Mouse (Mus musculus) adipocyte (in vitro differentiated cells): Measurements from ENCODE around the gene Plscr3.

ENCODE experiments used
- DNase-seq: peaks from one replicate; pipeline ENCODE4 v3.0.0-alpha.2; 2016; ENCODE audit warnings: low spot score

Plscr3 gene

GRCm38 (mm10) chr11:69867335-69867734 is 21.2 kb downstream of the Plscr3 start:
- no peak for DNase-seq

DNA sequence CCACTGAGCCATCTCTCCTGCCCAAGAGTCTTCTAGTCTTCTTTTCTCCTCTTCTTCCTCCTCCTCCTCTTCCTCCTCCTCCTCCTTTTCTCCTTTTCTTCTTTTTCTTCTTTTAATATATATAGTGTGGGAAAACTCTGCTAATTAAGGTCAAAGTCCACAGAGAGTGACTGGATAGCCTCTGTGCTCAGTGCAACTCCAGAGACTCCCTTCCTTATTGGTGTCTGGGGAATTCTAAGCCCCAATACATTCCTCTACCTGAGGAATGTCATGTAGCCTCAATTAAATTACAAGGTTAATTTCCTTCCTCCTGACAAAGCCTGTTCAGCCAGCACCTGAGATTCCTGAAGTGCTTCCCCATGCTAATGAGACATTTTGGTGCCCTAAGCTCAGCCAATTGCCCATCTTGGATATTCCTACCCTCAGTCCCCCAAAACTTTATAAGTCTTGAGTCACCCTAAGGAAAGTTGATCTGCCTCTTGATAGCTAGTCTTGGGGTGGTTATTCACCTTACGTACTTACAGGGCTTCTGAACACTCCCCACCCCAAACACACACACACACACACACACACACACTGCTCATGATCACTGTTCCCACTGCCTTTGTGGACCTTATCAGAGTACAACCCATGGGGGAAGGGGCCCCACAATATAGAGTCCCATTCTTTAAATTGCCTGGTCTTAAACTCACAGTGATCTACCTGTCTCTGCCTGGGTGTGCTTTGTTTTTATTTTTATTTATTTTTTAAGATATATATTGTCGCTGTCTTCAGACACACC is 24.3 kb downstream of the Plscr3 start:
- DNase-seq: no peak

- DNase-seq: no peak
Observed at GRCm38 (mm10) chr11:69871822-69872221, 25.6 kb downstream of the Plscr3 start.

- DNase-seq: no peak
Observed at GRCm38 (mm10) chr11:69872451-69872850, 26.3 kb downstream of the Plscr3 start.

DNA sequence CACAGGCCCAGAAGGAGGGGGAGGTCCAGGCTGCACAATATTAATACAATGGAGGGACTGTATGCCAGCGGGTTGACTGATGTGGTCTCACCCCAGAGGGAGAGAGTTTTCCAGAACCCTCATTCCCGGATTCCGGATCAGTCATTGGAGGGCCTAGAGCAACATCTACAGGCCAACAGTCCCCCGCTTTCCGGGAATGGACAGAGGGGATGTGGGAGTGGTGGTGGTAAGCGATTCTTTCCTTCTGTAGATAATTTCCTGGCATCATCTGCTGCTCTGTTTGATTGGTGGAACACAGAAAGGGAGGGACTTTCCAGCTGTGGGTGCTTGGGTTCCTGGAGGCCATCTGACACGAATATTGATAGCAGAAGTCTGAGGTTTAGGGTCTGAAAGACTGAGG is 30.0 kb downstream of the Plscr3 start:
- no peak for DNase-seq

- peak; percentile 78 for DNase-seq
Observed at GRCm38 (mm10) chr11:69876867-69877266, 30.7 kb downstream of the Plscr3 start.

DNA sequence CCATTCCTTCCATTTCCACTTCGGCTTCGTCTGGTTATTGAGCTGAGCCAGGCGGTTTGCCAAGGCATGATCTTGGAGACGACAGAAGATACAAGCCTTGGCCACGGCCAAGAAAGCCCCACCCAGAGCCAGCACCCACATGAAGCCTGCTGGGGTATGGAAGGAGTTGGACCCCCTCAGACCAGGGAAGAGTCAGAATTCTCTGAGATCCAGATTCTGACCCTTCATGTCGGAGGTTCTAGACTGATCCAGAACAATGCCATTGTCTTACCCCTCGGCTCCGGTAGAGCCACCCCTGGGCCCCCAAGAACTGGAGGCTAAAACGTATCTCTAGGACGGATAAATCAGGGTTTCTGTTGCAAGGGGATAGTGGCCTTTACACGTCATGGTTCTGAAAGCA is 31.7 kb downstream of the Plscr3 start, which contains the start of gene Tmem95:
Gene Tmem95, minus strand, starts transcription at position 141 of the 400 bp plus-strand sequence.
- no peak for DNase-seq

DNA sequence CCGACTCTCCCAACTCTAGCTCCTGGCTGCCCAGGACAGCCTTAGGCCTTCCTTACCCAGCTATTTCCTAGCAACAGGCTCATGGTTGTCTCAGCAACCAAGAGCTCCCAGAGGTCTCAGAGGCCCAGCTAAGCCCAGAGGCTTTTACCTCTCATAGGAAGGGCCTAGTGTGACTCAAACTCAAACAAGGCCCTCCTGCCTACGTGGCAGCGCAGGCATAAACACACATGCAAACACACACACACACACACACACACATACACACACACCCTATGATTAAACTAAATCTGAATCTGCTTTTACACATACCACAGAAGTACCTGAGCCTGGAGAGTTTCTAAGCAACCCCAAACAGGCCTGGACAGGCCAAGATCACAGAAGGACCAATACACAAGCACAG is 32.2 kb downstream of the Plscr3 start:
- no peak for DNase-seq

- DNase-seq: no peak
Observed at GRCm38 (mm10) chr11:69878952-69879351, 32.8 kb downstream of the Plscr3 start.

GRCm38 (mm10) chr11:69879711-69880110 is 33.5 kb downstream of the Plscr3 start:
- DNase-seq: no peak

- peak; percentile 69 for DNase-seq
Observed at GRCm38 (mm10) chr11:69880506-69880852, 34.3 kb downstream of the Plscr3 start.

DNA sequence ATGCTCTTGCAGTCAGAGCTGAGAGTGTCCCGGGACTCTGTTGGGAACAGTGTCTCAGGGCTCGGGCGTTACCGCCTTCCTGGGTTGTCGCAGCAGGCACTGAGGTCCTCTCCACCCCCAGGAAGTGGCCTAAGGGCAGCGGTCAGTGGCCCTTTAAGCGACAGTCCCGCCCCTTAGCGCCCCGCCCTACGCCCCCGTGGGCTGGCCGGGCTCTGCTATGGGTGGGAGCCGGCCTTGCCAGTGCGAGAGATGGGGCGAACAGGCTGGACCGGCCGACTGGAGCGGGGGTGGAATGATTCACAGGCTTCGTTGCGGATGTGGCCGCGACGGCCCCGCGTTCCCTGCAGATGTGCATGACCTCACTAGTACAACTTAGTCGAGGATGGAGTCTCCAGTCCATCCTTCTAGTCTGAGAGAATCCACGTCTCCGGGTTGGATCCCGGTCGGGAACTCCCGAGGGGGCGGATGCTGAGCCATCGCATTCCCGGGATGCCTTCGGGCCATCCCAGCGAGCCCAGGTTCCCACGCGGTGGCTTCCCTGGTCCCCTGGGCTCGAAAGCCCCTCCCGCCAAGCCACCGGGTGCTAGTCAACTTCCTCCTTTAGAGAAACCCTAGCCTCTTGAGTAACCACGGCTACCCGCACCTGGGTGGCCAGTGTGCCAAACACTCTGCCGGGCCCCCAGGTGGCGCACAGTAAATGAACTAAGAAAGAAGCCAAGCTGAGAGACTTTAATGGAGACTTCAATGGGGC is 34.9 kb downstream of the Plscr3 start, which contains the start of gene Kctd11:
Gene Kctd11, minus strand, starts transcription at position 554 of the 751 bp plus-strand sequence.
- DNase-seq: peak; percentile 64

DNA sequence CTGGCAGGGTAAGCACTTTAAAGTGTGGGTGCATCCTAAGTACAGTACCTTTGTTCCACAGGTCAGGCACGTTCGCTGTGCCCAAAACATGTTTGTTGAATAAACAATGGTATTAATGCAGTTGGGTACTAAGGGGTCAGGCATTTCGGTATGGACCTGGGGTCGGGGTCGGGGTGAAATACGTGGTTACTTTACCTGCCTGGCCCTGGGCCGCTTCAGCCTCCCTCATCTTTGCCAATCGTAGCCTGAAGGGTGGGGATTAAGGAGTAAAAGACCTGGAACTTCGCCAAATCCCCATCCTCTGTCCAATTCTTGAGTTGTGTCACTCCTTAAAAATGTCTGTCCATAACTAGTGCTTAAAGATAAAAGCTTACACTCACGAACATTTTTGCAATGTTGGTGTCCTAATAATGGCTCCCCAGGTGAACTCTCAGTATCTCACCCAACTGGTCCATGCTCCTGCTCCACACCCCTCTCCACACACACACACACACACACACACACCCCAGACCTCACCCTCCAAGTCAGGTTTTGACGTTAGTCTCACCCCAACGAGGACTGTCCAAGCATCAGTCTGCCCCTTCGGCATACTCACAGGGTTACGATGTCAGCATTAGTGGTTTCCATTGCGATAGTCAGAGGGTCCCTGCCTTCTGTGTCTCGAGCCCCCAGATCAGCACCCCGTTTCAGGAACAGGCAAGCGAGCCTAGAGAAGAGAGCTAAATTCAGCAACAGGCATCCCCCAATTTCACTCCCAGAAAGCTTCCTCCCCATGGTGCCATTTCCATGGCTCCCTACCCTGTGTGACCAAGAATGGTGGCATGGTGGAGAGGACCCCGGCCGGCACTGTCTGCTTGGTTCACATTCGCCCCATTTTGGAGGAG is 35.9 kb downstream of the Plscr3 start:
- DNase-seq: no peak

DNA sequence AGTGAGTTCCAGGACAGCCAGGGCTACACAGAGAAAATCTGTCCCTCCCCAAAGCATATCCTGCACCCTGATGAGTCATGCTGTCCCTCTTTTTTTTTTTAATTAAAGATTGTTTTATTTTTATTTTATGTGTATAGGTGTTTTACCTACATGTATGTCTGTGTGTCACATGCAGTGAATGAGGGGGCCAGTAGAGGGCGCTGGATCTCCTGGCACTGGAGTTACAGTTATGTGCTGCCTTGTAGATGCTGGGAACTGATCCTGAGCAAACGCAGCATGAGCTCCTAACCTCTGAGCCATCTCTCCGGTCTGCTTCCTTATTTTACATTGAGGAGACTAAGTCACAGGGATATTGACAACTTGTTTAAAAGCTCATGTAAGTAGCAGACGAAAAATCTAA is 36.9 kb downstream of the Plscr3 start:
- DNase-seq: no peak

DNA sequence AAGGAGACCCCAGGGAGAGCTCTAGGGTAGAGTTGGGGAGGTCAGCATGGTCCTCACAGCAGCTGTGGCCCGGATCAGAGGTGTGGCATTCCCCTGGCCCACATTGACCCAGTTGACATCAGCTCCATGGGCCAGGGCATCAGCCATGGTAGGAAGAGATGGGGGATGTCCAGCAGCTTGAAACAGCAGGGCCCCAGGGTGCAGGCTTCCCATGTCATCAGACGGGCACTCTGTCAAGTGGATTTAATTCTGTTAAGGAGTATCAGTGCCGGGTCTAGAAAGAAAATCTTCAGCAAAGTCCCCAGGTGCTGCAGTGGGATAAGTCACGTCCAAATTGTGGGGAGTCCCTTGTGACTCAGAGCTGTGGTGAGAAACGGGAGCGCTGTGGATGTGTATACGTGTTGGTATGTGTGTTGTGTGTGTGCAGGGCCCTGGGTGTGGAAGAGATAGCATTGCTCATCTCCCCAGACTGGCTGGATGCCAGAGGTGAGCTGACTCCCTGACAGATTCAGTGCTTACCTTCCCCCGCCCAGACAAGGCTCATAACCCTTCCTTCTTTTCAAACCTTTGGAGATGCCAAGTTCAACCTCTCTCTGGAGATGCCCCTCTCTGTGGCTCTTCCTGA is 37.5 kb downstream of the Plscr3 start:
- DNase-seq: no peak

DNA sequence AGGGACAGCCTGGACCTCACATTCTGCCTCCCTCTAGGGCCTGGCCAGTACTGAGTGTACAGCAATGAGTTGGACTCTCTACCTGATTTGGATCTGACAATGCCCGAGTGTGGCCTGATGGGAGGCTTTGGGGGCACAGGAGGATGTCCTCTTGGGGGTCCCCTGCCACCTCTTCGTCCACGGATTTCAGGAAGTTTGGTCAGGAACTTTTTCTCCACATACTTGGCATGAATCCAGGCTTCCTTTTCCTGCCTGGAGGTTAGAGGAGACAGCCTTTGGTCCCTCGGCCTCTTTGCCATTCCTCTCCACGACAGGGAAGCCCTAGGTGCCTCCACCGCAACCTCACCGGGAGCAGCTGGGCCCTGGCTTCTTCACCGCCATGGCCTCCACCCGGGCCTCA is 38.1 kb downstream of the Plscr3 start:
- DNase-seq: no peak

DNA sequence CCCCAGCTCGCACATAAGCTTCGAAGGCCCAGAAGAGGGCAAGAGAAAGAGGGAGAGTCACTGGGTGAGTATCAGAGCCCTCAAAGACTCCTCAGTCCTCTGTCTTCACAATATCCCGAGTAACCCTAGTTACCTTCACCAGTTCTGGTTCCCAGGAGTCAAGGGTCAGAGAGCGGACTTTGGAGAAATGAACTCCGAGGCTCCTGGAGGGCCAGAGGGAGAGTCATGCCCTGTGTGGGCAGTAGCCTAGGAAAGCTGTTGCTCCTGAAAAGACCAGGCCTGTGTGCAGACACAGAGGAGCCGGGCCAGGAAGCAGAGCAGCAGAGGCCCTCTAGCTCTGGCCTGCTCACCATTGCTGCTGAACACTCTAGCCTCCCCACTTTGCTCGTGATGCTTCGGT is 38.5 kb downstream of the Plscr3 start:
- DNase-seq: no peak

DNA sequence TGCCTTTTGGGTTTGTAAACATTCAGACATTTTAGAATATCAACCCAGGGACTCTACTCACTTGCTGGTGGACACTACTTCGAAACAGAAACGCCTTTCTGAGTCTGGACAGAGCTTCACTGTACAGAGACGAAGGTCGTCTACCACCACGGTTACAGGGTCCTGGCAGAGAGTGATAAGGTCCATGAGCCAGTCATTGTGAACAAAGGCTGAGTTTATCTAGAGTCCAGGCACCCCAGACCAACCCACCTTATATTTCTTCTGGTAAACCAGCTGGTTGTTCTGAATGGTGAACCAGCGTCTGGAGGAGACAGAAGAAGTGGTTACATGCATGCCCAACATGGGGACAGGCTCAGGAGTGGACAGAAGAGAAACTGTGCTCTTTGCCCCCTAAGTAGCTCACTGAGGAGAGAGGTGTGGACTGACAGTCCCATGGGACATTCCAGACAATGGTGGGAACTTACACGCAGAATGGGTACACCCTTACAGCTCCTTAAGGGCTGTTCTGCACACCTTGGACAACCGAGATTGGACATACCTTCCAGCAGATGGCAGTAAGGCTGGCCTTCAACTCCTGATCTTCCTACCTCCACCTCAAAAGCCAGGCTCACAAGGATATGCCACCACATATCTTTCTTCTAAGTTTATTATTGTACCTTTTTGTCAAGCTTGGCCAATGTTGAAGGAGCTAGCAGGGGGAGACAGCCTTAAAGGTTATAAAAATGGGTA is 40.9 kb downstream of the Plscr3 start:
- DNase-seq: no peak

DNA sequence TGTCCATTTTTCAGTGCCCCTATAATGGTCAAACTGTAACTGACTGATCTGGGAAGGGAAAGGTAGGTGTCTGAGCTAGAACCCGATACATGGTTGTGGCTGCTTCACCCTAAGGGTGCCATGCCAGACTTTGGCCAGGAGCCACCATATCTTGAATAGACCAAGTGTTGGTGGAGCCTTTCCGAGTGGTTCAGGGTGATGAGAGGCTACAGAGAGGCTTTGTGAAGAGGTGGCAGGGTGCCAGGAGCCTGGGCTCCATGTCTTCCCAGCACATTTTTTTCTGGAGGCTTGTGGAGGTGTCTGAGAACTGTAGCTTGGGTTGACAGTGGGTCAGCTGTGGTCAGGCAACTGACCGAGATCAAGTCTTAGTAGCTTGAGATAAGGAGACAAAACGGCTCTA is 45.3 kb downstream of the Plscr3 start:
- DNase-seq: no peak

DNA sequence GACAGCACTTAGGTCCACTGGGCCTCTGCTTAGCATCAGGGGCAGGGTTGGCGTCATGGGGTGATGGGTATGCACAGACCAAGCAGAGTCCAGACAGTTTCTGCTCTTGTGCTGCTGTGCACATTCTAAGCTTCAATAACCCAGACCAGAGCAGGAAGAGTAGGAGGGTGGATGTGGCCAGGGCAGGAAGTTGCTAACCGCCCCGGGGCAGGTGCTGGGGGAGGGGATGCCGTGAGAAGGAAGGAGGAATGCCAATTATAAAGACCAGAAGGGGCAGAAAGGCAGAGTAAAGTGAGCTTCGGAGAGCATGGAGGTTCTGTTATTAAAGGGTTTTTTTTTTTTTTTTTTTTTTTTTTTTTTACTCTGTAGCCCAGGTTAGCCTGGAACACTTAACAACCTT is 48.5 kb downstream of the Plscr3 start:
- no peak for DNase-seq

- no peak for DNase-seq
Observed at GRCm38 (mm10) chr11:69895291-69895690, 49.1 kb downstream of the Plscr3 start, which contains the start of gene Acap1. TSS of gene Acap1 (minus strand) at chr11:69895539.
